Mouse (Mus musculus): ENCODE results near the gene Josd2. TPM values are rescaled to one million over a fixed set of nuclear protein-coding genes. Genes with fewer than 3 reads are reported as not detected.

The Josd2 gene
- polyA plus RNA-seq, 1 experiment from 2014 or later: 76.8 TPM

DNA sequence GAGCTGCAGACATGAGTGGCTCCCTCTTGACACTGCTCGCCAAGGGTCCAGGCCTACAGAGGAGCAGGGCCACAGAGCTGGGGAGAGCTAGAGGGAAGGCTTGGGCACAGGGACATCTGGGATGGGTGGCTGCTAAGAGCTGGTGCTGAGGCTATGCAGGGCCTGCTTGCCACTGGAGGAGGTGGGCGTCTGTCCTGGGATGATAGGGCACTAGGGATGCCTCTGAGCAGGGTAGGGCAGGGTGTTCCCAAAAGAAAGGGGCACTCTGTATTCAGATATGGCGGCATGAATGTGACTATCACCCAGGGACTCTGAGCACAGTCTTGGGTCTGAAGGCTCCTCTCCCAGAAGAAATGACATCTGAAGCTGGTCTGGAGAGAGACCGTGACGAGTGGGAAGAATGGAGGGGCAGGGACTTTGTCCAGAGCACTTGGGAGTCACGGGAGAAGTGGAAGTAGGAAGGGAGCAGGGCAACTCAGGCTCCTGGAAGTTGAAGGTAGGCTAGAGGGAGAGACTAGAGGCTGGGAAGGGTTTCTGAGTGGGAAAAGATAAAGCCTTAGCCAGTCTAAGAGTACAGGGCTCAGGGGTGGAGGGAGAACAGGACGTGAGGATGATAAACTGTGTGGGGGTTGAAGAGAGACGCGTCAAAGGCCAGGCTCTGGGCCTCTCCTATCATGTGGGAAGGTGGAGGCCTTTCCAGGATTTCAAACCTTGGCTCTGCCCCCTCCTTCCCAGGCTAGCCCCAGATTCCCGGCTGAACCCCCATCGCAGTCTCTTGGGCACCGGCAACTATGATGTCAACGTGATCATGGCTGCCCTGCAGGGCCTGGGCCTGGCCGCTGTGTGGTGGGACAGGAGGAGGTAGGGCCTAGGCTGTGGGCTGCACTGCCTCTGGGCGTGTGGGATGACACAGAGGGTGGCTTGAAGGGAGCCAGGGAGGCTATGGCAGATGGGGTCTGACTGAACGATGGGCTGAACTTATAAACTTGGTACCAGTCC, 2.2 kb downstream of the Josd2 start:
- Histone ChIP-seq H3K27me3 (ENCODE audit: low read depth, poor library complexity, severe bottlenecking) (peaks cover 12% of the 10 kb centered on the region), H3K4me1 (peaks cover 81% of the 10 kb centered on the region), H3K27ac (replicated peaks) (peak overlapping the region; percentile 88), H3K9me3 (replicated peaks) (no peaks in the 10 kb centered on the region), H3K4me3 (peak overlapping the region; percentile 64; the same call in 1 of the 2 replicates), H3K36me3 (no peaks in the 10 kb centered on the region)
- no peak for DNase-seq (ENCODE audit: low spot score)
- WGBS: 88% methylated on average over 16 of the region's 16 CpGs

DNA sequence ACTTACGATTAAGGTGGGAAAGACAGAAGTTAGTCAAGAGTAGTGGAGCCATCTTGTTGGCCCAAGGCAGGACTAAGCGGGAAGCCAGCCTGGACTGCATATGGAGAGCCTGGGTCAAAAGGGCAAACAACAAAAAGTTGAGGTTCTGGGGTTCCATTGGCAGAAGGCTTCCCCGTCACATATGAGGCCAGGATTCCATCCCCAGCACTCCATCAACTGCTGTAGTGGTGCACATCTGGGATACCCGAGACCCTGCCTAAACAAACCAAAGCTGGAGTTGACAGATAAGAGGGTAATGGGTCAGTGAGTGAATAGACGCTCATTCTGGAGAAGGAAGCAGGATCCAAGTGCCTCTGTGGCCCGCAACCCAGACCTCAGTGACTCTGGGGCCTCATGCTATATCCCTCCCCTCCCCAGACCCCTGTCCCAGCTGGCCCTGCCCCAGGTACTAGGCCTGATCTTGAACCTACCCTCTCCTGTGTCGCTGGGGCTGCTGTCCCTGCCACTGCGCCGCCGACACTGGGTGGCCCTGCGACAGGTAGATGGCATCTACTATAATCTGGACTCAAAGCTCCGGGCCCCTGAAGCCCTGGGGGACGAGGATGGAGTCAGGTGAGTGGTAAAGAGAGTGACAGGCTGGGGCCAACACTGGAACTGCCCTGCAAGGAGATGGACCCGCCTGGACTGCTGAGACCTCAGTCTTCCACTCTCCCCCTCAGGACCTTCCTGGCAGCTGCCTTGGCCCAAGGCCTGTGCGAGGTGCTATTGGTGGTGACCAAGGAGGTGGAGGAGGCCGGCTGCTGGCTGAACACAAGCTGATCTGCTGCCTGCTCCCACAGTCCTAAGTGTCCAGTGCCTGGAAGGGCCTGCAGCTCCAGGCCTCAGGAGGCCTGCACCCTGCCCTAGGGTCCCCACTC, 3.2 kb downstream of the Josd2 start:
- H3K4me1 ChIP-seq: peaks cover 77% of the 10 kb centered on the region
- DNase-seq (ENCODE audit: low spot score): no peak
- WGBS: 84% methylated on average over 16 of the region's 16 CpGs

DNA sequence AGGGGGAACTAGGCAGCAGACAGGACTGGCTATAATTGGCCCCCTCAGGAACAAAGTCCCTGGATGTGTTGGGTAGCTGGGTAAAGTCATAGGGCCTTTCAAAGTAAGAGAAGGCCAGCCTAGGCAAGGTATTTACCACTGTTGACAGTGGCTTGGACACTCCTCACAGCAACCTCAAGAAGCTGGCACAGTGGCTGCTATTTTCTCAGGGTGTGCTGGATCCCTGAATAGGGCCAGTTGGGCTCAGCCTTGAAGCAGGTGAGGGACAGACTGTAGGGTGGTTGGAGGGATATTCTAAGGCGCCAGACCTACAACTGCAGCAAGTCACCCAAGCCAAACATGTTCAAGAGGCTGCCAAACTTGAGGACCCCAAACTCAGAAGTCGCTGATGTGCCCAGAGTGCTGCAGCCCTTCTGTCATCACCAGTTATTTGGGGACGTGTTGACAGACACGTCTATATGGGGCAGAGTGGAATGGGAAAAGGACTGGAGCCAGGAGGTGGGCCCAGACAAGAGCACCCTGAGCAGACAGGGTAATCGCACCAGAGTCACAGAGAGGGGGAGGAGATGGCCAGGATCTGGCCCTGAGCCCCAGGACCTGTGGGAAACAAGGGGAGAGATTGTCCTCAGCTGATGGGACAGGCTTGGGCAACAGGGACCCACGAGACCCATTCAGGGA, 4.2 kb downstream of the Josd2 start:
- Histone ChIP-seq H3K36me3 (no peaks in the 10 kb centered on the region), H3K4me1 (peaks cover 67% of the 10 kb centered on the region), H3K27ac (replicated peaks) (0 out of 2 replicates have a peak overlapping the region, but pooled peaks have one; percentile 1), H3K9me3 (replicated peaks) (no peaks in the 10 kb centered on the region), H3K4me3 (no peak overlapping the region), H3K27me3 (ENCODE audit: low read depth, poor library complexity, severe bottlenecking) (peaks cover 32% of the 10 kb centered on the region)
- 58% methylated on average over 6 of the region's 6 CpGs for WGBS
- DNase-seq (ENCODE audit: low spot score): no peak

More for the DNA sequence above, 3.2 kb downstream of the Josd2 start:
- H3K9me3 ChIP-seq (replicated peaks): no peaks in the 10 kb centered on the region
- no peak overlapping the region for H3K4me3 ChIP-seq
- H3K27me3 ChIP-seq (ENCODE audit: low read depth, poor library complexity, severe bottlenecking): peaks cover 22% of the 10 kb centered on the region
- H3K27ac ChIP-seq (replicated peaks): 0 out of 2 replicates have a peak overlapping the region, but pooled peaks have one; percentile 88
- no peaks in the 10 kb centered on the region for H3K36me3 ChIP-seq

DNA sequence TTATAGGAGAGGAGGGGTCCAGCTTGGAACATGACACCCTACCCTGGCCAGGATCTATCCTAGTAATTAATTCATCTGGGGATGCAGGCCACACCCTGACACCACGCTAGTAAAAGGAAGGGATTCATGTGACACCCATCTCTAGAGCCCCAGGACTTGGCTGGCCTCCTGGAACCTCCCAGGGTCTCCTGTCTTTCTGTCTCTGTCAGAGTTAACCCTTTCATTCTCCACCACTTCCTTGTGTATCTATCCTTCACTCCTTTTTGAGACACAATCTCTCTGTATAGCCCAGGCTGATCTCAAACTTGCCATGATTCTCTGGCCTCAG, 4.7 kb downstream of the Josd2 start:
- H3K36me3 ChIP-seq: no peaks in the 10 kb centered on the region
- H3K27ac ChIP-seq (replicated peaks): 0 out of 2 replicates have a peak overlapping the region, but pooled peaks have one; percentile 35
- no peak overlapping the region for H3K4me3 ChIP-seq
- peak; percentile 12 for DNase-seq (ENCODE audit: low spot score)
- peaks cover 37% of the 10 kb centered on the region for H3K27me3 ChIP-seq (ENCODE audit: low read depth, poor library complexity, severe bottlenecking)
- H3K4me1 ChIP-seq: peaks cover 61% of the 10 kb centered on the region
- WGBS: 32% methylated on average over 1 of the region's 1 CpGs
- H3K9me3 ChIP-seq (replicated peaks): no peaks in the 10 kb centered on the region

DNA sequence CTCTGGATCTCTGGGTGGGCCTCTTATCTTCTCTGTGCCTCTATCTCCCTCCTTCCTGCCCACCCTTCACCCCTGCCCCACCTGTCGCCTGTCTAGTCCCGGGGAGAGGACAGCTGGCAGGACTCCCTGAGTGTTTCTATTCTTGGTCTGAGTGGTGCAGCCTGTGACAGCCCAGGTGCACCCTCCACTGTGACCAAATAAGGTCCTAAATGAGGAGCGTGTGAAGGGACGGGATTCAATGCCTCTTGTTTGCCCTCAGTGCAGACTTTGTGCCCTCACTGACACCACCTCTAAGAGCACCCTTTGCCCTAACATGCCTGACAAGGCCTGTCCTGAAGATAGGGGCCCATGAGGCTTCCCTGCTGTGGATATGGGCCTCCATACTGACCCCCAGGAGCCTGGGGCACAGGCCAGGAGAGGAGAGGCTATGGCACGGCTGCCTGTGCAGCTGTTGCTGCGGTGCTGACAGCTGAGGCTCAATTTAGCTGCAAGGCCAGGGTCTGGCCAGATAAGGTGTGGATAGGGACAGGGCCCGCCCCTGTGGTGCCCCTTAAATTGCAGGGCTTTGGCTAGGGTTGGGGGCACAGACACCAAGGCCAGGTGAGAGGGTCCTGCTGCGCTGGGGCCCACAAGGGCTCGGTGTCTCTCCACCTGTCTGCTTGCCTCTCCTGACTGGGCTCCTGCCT, 5.3 kb downstream of the Josd2 start:
- Histone ChIP-seq H3K4me1 (peaks cover 60% of the 10 kb centered on the region), H3K4me3 (no peak overlapping the region), H3K9me3 (replicated peaks) (no peaks in the 10 kb centered on the region), H3K27me3 (ENCODE audit: low read depth, poor library complexity, severe bottlenecking) (peaks cover 43% of the 10 kb centered on the region), H3K27ac (replicated peaks) (peak overlapping the region; percentile 53), H3K36me3 (no peaks in the 10 kb centered on the region)
- peak; percentile 12 for DNase-seq (ENCODE audit: low spot score)
- WGBS: 71% methylated on average over 9 of the region's 9 CpGs

DNA sequence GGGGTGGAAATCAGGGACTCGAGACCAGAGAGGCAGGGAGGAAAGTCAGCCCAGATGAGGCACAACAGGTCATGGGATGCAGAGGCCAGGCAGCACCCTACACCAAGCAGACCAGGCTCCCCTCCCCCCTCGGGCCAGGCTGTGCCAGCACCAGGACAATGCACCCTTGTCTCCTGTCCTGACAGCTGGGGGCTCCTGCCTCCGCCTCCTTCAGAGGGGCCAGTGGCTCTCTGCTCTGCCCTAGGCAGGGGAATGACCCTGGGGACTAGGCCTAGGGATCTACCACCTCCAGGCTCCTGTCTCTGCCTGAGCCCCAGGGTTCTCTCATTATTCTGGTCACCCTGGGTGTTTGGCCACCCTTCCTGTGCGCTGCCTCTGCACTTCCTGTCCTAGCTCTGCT, 6.6 kb downstream of the Josd2 start:
- peak overlapping the region; percentile 72 for H3K27ac ChIP-seq (replicated peaks)
- no peak for DNase-seq (ENCODE audit: low spot score)
- no peaks in the 10 kb centered on the region for H3K36me3 ChIP-seq
- WGBS: 19% methylated on average over 4 of the region's 4 CpGs
- no peak overlapping the region for H3K4me3 ChIP-seq
- no peaks in the 10 kb centered on the region for H3K9me3 ChIP-seq (replicated peaks)
- peaks cover 47% of the 10 kb centered on the region for H3K4me1 ChIP-seq
- H3K27me3 ChIP-seq (ENCODE audit: low read depth, poor library complexity, severe bottlenecking): peaks cover 56% of the 10 kb centered on the region

DNA sequence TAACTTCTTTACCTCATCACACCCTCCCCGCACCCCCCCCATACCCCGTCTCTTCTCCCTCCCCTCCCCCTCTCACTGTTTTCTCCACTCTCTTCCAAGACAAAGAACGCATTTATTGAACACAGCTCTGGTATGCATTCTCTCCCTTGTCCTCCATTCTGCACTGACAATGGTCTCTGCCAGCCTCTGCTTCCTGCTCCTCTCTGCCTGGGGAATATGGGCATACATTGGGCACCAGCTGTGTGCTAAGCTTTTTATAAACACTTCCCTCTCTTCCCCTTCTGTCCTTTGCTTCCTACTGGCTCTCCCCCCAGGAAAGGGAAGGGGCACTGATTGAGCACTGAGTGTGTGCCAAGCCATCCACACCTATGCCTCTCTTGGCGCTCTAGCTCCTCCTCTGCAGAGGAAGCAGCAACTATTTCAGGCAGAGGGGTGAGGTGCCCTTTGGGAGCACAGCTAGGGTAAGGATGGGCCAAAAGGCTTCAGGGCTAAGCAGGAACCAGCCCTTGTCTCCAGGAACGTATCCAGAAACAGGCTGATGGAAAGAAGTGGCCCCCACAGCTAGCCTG, 7.3 kb downstream of the Josd2 start:
- Histone ChIP-seq H3K27ac (replicated peaks) (peak overlapping the region; percentile 72; the same call in 1 of the 2 replicates), H3K4me1 (peaks cover 43% of the 10 kb centered on the region), H3K9me3 (replicated peaks) (no peaks in the 10 kb centered on the region), H3K4me3 (no peak overlapping the region), H3K36me3 (no peaks in the 10 kb centered on the region), H3K27me3 (ENCODE audit: low read depth, poor library complexity, severe bottlenecking) (peaks cover 63% of the 10 kb centered on the region)
- no peak for DNase-seq (ENCODE audit: low spot score)
- 43% methylated on average over 5 of the region's 5 CpGs for WGBS

DNA sequence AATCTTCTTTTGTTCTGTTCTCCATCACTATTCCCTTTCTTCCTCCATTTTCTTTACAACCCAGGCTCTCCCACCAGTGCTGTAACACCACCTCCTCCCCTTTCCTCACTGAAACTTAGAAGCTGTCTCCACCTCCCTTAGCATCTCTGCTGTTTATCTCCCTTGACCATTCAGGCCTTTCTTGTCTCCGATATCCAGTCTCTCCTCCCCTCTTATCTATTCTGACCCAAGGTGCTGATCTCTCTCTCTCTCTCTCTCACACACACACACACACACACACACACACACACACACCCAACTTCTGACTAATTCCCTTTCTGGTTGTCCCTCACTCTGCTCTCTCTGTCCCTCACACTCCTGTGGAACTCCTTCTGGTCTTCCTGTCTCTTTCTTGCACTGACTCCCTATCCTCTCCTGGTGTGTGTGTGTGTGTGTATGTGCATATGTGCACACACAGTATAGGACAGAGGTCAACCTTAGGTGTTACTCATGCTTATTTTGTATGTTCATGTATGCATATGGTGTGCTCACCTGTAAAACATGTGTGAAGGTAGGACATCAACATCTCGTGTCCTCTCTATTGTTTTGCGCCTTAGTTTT, 15.2 kb downstream of the Josd2 start:
- Histone ChIP-seq H3K36me3 (0 out of 2 replicates have a peak, but pooled peaks cover 2% of the 10 kb centered on the region), H3K9me3 (replicated peaks) (no peaks in the 10 kb centered on the region), H3K27ac (replicated peaks) (0 out of 2 replicates have a peak overlapping the region, but pooled peaks have one; percentile 14), H3K4me3 (no peak overlapping the region), H3K27me3 (ENCODE audit: low read depth, poor library complexity, severe bottlenecking) (peaks cover 49% of the 10 kb centered on the region), H3K4me1 (0 out of 2 replicates have a peak, but pooled peaks cover 4% of the 10 kb centered on the region)
- no peak for DNase-seq (ENCODE audit: low spot score)
- 73% methylated on average over 3 of the region's 3 CpGs for WGBS

DNA sequence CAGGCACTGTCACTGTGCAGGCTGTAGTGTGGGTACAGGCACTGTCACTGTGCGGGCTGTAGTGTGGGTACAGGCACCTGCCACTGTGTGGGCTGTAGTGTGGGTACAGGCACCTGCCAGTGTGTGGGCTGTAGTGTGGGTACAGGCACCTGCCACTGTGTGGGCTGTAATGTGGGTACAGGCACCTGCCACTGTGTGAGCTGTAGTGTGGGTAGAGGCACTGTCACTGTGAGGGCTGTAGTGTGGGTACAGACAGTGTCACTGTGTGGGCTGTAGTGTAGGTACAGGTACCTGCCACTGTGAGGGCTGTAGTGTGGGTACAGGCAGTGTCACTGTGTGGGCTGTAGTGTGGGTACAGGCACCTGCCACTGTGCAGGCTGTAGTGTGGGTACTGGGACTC, 16.3 kb downstream of the Josd2 start:
- 80% methylated on average over 1 of the region's 1 CpGs for WGBS
- Histone ChIP-seq H3K4me1 (0 out of 2 replicates have a peak, but pooled peaks cover 4% of the 10 kb centered on the region), H3K9me3 (replicated peaks) (no peaks in the 10 kb centered on the region), H3K27me3 (ENCODE audit: low read depth, poor library complexity, severe bottlenecking) (peaks cover 37% of the 10 kb centered on the region), H3K4me3 (no peak overlapping the region), H3K36me3 (peaks cover 13% of the 10 kb centered on the region), H3K27ac (replicated peaks) (no peak overlapping the region)
- no peak for DNase-seq (ENCODE audit: low spot score)

DNA sequence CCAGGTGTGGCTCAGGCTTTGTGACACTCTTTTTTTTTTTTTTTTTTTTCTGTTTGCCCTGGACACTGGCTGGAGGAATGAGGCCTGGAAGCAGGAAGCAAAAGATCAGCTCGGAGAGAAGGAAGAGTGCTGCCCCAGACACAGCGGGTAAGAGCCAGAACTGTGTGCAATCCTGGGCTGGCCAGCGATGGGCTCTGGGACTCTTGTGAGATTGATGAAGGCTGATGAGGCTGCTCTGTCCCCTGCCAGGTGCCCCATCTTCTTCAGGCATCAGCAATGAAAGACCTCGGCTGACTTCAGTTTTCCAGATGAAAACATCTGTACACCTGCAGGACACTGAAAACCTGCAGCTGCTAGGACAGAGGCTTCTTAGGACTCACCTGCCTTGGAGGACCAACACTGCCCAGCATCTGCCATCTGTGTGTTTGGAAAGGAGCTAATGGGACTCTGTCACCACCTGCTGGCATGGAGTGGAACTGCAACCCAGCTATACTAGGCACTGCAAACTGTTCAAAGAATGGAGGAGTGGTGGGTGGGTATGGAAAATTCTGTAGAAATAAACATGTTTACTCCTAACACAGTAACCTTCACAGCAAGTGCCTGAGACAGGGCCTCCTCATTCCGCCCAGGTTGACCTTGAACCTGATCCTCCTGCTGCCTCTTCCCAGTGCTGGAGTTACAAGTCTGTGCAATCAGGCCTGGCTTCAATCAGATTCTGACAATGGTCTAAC, 17.2 kb downstream of the Josd2 start:
- H3K27me3 ChIP-seq (ENCODE audit: low read depth, poor library complexity, severe bottlenecking): peaks cover 28% of the 10 kb centered on the region
- H3K27ac ChIP-seq (replicated peaks): no peak overlapping the region
- H3K36me3 ChIP-seq: peaks cover 21% of the 10 kb centered on the region
- DNase-seq (ENCODE audit: low spot score): peak; percentile 84
- H3K9me3 ChIP-seq (replicated peaks): no peaks in the 10 kb centered on the region
- H3K4me3 ChIP-seq: no peak overlapping the region
- WGBS: 39% methylated on average over 5 of the region's 5 CpGs
- H3K4me1 ChIP-seq: 0 out of 2 replicates have a peak, but pooled peaks cover 4% of the 10 kb centered on the region

All from midbrain, embryonic 10.5 days (tissue).